Mouse (Mus musculus) G1E (cell line): ENCODE measurements around the gene Slc22a13. TPM values are rescaled to one million over a fixed set of nuclear protein-coding genes. Genes with fewer than 3 reads are reported as not detected.

Source experiments
- ATAC-seq: 2 replicates; pipeline ENCODE4 v1.8.0; 2016; ENCODE audit warnings: mild to moderate bottlenecking; ENCODE audit not compliant: insufficient number of reproducible peaks, poor library complexity, low FRiP score, severe bottlenecking; ENCODE audit errors: extremely low read depth
- DNase-seq: peaks from one replicate; pipeline ENCODE4 v3.0.0; 2012; ENCODE audit warnings: low spot score
- H3K27me3 ChIP-seq: 2 replicates; pipeline ENCODE4 v1.6.1; 2012; ENCODE audit warnings: mild to moderate bottlenecking, low read length, inconsistent platforms; ENCODE audit not compliant: insufficient read depth
- H3K36me3 ChIP-seq: replicated peaks from 2 replicates; pipeline ENCODE3; 2012; ENCODE audit warnings: mild to moderate bottlenecking, inconsistent platforms
- H3K4me1 ChIP-seq: 2 replicates; pipeline ENCODE4 v1.6.1; 2012; ENCODE audit warnings: low read depth, low read length, inconsistent platforms, mixed read lengths; ENCODE audit not compliant: insufficient read depth
- H3K4me3 ChIP-seq: 2 replicates; pipeline ENCODE4 v1.5.1; 2012; ENCODE audit warnings: low read depth, mild to moderate bottlenecking, inconsistent platforms, low read length, moderate library complexity, mixed read lengths
- H3K9me3 ChIP-seq: replicated peaks from 2 replicates; pipeline ENCODE4 v1.6.1; 2012; ENCODE audit warnings: inconsistent platforms
- CTCF ChIP-seq: IDR thresholded peaks from 2 replicates; pipeline ENCODE4 v1.5.1; 2012; ENCODE audit warnings: low read depth, low read length, inconsistent platforms, mixed read lengths
- GATA1 ChIP-seq: IDR thresholded peaks from 2 replicates; pipeline ENCODE4 v1.6.1; 2012; ENCODE audit warnings: borderline replicate concordance, low read length, inconsistent platforms, mixed read lengths
- GATA2 ChIP-seq: IDR thresholded peaks from 2 replicates; pipeline ENCODE4 v1.6.1; 2012; ENCODE audit warnings: low read depth, low read length, inconsistent platforms, borderline replicate concordance
- POLR2AphosphoS5 ChIP-seq: IDR thresholded peaks from 2 replicates; pipeline ENCODE4 v1.6.1; 2012; ENCODE audit warnings: low read depth, low read length, inconsistent platforms; ENCODE audit not compliant: insufficient replicate concordance
- TAL1 ChIP-seq: conservative IDR thresholded peaks from 2 replicates; pipeline ENCODE4 v1.6.1; 2012; ENCODE audit warnings: low read depth, low read length, inconsistent platforms, mixed read lengths
- polyA plus RNA-seq: library from polyadenylated mRNA; stranded (reverse); fragments of >175 nt; gene quantifications from 2 replicates; pipeline ENCODE4 v1.2.3, GENCODE M21; 2012
- total RNA-seq, 2 experiments: library from RNA; stranded (forward) in 1 of 2; stranded (reverse) in 1 of 2; fragments of 200-1000 nt in 1 of 2; fragments of >200 nt in 1 of 2; fragmentation: Nextera tagmentation in 1 of 2; gene quantifications; 2 replicates each; pipeline ENCODE4 v1.2.3; 2014 to 2017

The Slc22a13 gene
- total and polyA plus RNA-seq, 3 experiments: not detected

GRCm38 (mm10) chr9:119156278-119157201 is 52.4 kb downstream of the Slc22a13 start, which contains the start of gene Acaa1b:
TSS of gene Acaa1b (minus strand) at chr9:119157093.
- Histone ChIP-seq H3K27me3 (no peaks in the 10 kb centered on the region), H3K36me3 (no peaks in the 10 kb centered on the region), H3K4me1 (no peaks in the 10 kb centered on the region), H3K4me3 (no peak within 1 kb of the TSS; the same call in 1 of the 2 replicates), H3K9me3 (peaks cover 87% of the 10 kb centered on the region)
- no peak for ATAC-seq
- TF ChIP-seq POLR2AphosphoS5 (no peak), GATA2 (no peak), CTCF (no peak), GATA1 (no peak), TAL1 (no peak)
- DNase-seq: no peak

GRCm38 (mm10) chr9:119155826-119156225 is 53.1 kb downstream of the Slc22a13 start:
- Histone ChIP-seq H3K27me3 (no peaks in the 10 kb centered on the region), H3K4me1 (no peaks in the 10 kb centered on the region), H3K36me3 (no peaks in the 10 kb centered on the region), H3K9me3 (peaks cover 89% of the 10 kb centered on the region), H3K4me3 (no peak overlapping the region; the same call in 1 of the 2 replicates)
- DNase-seq (no peak), ATAC-seq (no peak)
- TF ChIP-seq POLR2AphosphoS5 (no peak), GATA2 (no peak), GATA1 (no peak), TAL1 (no peak), CTCF (no peak)

- Histone ChIP-seq H3K4me3 (no peak overlapping the region), H3K36me3 (no peaks in the 10 kb centered on the region), H3K9me3 (peaks cover 91% of the 10 kb centered on the region), H3K4me1 (no peaks in the 10 kb centered on the region), H3K27me3 (no peaks in the 10 kb centered on the region)
- TF ChIP-seq GATA2: no peak
- no peak for TF ChIP-seq CTCF
- no peak for TF ChIP-seq TAL1
- no peak for TF ChIP-seq POLR2AphosphoS5
- TF ChIP-seq GATA1: no peak
- ATAC-seq (no peak), DNase-seq (no peak)
These were observed 53.5 kb downstream of the Slc22a13 start for GRCm38 (mm10) chr9:119155416-119155815.

GRCm38 (mm10) chr9:119151751-119152150 is 57.1 kb downstream of the Slc22a13 start:
- H3K4me1 ChIP-seq: no peaks in the 10 kb centered on the region
- H3K4me3 ChIP-seq: no peak overlapping the region
- no peaks in the 10 kb centered on the region for H3K36me3 ChIP-seq
- peaks cover 88% of the 10 kb centered on the region for H3K9me3 ChIP-seq
- DNase-seq (no peak), ATAC-seq (no peak)
- H3K27me3 ChIP-seq: peaks cover 4% of the 10 kb centered on the region; the same call in 1 of the 2 replicates
- TF ChIP-seq POLR2AphosphoS5: no peak
- TF ChIP-seq TAL1: no peak
- no peak for TF ChIP-seq GATA1
- TF ChIP-seq CTCF: no peak

DNA sequence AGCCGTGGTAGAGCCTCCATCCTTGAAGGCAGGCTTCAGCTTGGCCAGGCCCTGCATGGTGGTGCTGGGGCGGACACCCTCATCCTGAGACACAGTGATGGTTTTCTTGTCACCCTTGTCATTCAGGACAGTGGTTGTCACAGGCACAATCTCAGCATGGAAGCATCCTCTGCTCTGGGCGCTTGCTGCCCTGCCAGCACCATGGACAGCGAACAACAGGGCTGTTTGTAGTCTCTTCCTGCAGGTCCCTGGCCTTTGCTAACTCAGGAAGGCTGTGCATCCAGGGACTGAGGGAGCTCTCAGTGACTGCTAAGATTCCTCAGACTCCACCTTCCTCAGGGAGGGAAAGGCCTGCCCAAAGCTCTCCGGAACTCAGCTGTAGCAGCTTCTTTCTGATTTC is 59.3 kb downstream of the Slc22a13 start:
- ATAC-seq (no peak), DNase-seq (no peak)
- TF ChIP-seq POLR2AphosphoS5 (no peak), CTCF (no peak), TAL1 (no peak), GATA1 (no peak), GATA2 (no peak)

GRCm38 (mm10) chr9:119146098-119146770 is 62.7 kb downstream of the Slc22a13 start:
- Histone ChIP-seq H3K36me3 (no peaks in the 10 kb centered on the region), H3K9me3 (peaks cover 90% of the 10 kb centered on the region), H3K4me3 (no peak overlapping the region), H3K27me3 (peaks cover 4% of the 10 kb centered on the region; the same call in 1 of the 2 replicates), H3K4me1 (no peaks in the 10 kb centered on the region)
- DNase-seq (no peak), ATAC-seq (no peak)
- TF ChIP-seq TAL1 (no peak), CTCF (no peak), GATA2 (no peak), POLR2AphosphoS5 (no peak), GATA1 (no peak)

More for the DNA sequence above, 59.3 kb downstream of the Slc22a13 start:
- Histone ChIP-seq H3K4me3 (no peak overlapping the region; the same call in 1 of the 2 replicates), H3K36me3 (no peaks in the 10 kb centered on the region), H3K27me3 (peaks cover 4% of the 10 kb centered on the region; the same call in 1 of the 2 replicates), H3K9me3 (peaks cover 88% of the 10 kb centered on the region), H3K4me1 (no peaks in the 10 kb centered on the region)
